Mouse (Mus musculus): Measurements from ENCODE around the gene Bri3bp. TPM values are rescaled to one million over a fixed set of nuclear protein-coding genes. Genes with fewer than 3 reads are reported as not detected.

Bri3bp gene
- 15.9 and 20.0 TPM in 2 replicates for total RNA-seq (2023)

DNA sequence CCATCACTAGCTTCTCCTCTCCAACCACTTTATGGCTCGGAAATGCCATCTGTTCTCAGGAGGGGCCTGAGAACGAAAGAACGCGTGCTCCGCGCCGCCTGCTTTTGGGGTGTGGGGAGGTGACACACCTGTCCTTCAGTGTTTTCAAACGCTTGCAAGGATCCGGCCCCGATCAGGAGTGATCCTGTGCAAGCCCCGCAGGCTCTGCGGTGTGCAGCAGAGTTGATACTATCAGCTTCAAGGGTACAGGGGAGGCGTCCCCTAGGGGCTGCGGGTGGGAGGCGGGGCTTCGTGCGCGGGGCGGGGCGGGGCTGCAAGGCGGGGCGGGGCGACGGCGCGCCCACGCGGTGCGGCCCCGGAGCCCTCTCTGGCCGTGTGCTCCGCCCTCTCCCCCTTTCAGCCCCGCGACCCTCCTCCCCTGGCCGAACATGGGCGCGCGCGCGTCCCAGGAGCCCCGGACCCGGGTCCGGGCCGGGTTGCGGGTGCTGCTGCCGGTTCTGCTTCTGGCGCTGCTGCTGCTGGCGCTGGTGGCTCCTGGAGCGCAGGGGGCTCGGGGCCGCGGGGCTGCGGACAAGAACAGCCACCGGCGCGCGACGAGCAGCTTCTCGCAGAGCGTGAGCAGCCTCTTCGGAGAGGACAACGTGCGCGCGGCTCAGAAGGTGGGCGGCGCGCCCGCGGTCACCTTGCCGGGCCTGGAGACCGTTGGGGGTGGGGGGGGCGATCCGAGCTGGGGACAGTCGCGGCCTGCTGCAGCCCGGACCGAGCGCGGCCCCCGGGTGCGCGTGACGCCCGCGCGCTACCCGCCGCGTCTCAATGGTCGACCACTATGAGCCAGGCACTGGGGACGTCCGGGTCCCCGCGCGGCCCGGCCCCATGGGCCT is at the start of gene Bri3bp:
Gene Bri3bp, plus strand, starts transcription at position 335 of the 881 bp plus-strand sequence.

DNA sequence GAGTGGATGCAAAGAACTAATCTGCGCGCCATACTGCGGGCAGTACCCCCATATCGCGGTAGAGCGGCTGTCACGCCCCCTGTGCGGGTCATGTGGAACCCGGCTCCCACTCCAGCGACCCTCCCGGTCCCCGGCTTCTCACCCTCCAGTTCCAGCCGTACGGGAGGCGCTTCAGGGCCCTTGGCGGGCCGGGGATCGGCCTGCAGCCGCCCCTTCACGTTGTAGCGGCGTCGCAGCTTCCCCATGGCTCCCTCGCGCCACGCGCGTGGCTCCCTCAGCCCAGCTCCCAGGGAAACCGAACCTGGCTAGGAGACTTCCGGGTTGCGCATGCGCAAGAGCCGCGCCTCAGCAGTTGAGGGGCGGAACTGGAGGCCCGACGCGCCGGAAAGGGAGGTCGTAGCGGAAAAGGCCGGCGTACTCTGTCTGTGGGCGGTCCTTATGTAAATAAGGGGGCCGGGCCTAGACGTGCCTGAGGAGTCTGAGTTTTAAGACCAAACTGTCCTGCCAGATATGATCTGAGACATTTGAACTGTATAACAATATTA is 7.5 kb upstream of the Bri3bp start, which contains the start of gene Dhx37:
Gene Dhx37, minus strand, starts transcription at position 329 of the 545 bp plus-strand sequence.

DNA sequence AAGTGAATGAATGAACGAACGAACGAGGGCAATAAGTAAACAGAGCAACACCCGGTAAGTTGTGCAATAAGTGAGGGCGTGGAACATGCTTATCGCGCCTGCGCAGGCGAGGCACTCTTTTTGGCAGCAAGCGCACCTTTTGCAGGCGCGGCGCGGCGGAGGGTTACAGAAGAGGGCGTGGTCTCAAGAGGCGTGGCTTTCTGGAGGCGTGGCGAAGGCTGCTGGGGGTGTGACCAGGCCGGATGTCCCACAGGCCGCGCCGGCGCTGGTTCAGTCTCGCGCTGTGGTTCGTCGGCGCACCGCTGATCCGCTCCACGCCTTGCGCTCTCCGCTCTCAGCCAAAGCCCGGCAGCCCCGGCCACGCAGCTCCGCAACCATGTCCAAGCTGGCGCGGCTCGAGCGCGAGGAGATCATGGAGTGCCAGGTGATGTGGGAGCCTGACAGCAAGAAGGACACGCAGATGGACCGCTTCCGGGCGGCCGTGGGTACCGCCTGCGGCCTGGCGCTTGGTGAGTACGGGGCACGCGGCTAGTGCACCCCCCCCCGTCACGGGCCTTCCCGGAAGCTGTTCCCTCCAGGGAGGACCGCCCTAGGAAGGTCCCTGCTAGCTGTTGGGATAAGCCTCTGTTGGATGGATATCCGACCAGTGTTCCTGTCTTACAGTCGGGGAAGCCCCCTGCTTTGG is 34.4 kb downstream of the Bri3bp start, which contains the start of gene Aacs:
Gene Aacs, plus strand, starts transcription at position 214 of the 685 bp plus-strand sequence.

Other genes starting within 250 kb of the Bri3bp start
- gene Scarb1, start 100.5 kb upstream of the Bri3bp start, total RNA-seq (2023), result 41.5 and 48.2 TPM in 2 replicates
- 0.38 and 0.98 TPM in 2 replicates for gene Gm10382, start 52.2 kb upstream of the Bri3bp start, total RNA-seq (2023)
- gene Ubc, start 51.4 kb upstream of the Bri3bp start, total RNA-seq (2023), result 2,614 and 3,139 TPM in 2 replicates
- gene Dhx37, start 7.4 kb upstream of the Bri3bp start, total RNA-seq (2023), result 6.7 and 8.6 TPM in 2 replicates
- 49.6 and 61.4 TPM in 2 replicates for gene Aacs, start 34.2 kb downstream of the Bri3bp start, total RNA-seq (2023)
- 1.5 and 2.1 TPM in 2 replicates for gene Tmem132b, start 90.2 kb downstream of the Bri3bp start, total RNA-seq (2023)

All from neutrophil, adult 65 days (primary cell).